Mouse (Mus musculus) midbrain, postnatal 0 days (tissue): ENCODE results near the gene Ggt6. TPM values are rescaled to one million over a fixed set of nuclear protein-coding genes. Genes with fewer than 3 reads are reported as not detected.

Source experiments
- ATAC-seq: fragments of 200-750 bp; cut with Nextera tagmentation; 2 replicates; pipeline ENCODE4 v1.8.0; 2017; ENCODE audit warnings: moderate number of reproducible peaks, mild to moderate bottlenecking, moderate TSS enrichment, moderate library complexity; ENCODE audit not compliant: low FRiP score
- DNase-seq: peaks from one replicate; pipeline ENCODE4 v3.0.0-alpha.2; 2015; ENCODE audit warnings: low spot score
- H3K27ac ChIP-seq: fragments of 300-500 bp; sonication (generic); 2 replicates; pipeline ENCODE4 v1.5.1; 2014; ENCODE audit warnings: low read depth, mild to moderate bottlenecking, low read length, mixed read lengths
- H3K27me3 ChIP-seq: fragments of 300-500 bp; sonication (generic); 2 replicates; pipeline ENCODE4 v1.6.1; 2014; ENCODE audit warnings: low read length, control low read depth, mixed read lengths; ENCODE audit not compliant: insufficient read depth
- H3K36me3 ChIP-seq: fragments of 300-500 bp; sonication (generic); 2 replicates; pipeline ENCODE4 v1.6.1; 2014; ENCODE audit warnings: low read length, control low read depth, mixed read lengths; ENCODE audit not compliant: insufficient read depth
- H3K4me1 ChIP-seq: fragments of 300-500 bp; sonication (generic); 2 replicates; pipeline ENCODE4 v1.6.1; 2014; ENCODE audit warnings: mild to moderate bottlenecking, control low read depth, antibody characterized with exemption, low read length, mixed read lengths; ENCODE audit not compliant: insufficient read depth
- H3K4me2 ChIP-seq: fragments of 300-500 bp; sonication (generic); 2 replicates; pipeline ENCODE4 v1.6.1; 2014; ENCODE audit warnings: low read depth, mild to moderate bottlenecking, low read length, mixed read lengths; ENCODE audit not compliant: poor library complexity, severe bottlenecking
- H3K4me3 ChIP-seq: fragments of 300-500 bp; sonication (generic); 2 replicates; pipeline ENCODE4 v1.5.1; 2014; ENCODE audit warnings: low read depth, mild to moderate bottlenecking, low read length, moderate library complexity
- H3K9ac ChIP-seq: fragments of 300-500 bp; sonication (generic); replicated peaks from 2 replicates; pipeline ENCODE4 v1.6.1; 2014; ENCODE audit warnings: mild to moderate bottlenecking, low read length, moderate library complexity, mixed read lengths; ENCODE audit not compliant: poor library complexity, severe bottlenecking
- H3K9me3 ChIP-seq: fragments of 300-500 bp; sonication (generic); 2 replicates; pipeline ENCODE4 v1.6.1; 2016; ENCODE audit warnings: low read length, control low read depth
- CTCF ChIP-seq: IDR thresholded peaks from 2 replicates; pipeline ENCODE4 v1.5.1; 2016; ENCODE audit warnings: antibody characterized with exemption, mild to moderate bottlenecking
- WGBS: fragments of 180-500 bp; shearing (Covaris S2); extraction: QIAGEN DNeasy Blood & Tissue Kit; methylation state at CpG from one replicate; pipeline ENCODE4 v1.1.7; 2014; 5-methylcytosine and 5-hydroxymethylcytosine counted together
- polyA plus RNA-seq: library from polyadenylated mRNA; unstranded; fragments of >200 nt; fragmentation: Nextera tagmentation; extraction: Ambion mirVana; gene quantifications from 2 replicates; pipeline ENCODE4 v1.2.1, GENCODE M21; 2015
- total RNA-seq: library from RNA; depleted of rRNA; stranded (reverse); fragments of >200 nt; gene quantifications from 2 replicates; pipeline ENCODE4 v1.2.3, GENCODE M21; 2014

Ggt6 gene
- total and polyA plus RNA-seq, 2 experiments from 2014 or later: 1.4 TPM; not detected in 1

GRCm38 (mm10) chr11:72413016-72413415 lies 22.3 kb upstream of the Ggt6 start:
- no peak overlapping the region for H3K9ac ChIP-seq
- ATAC-seq (no peak), DNase-seq (no peak)
- no peak overlapping the region for H3K4me2 ChIP-seq
- no peaks in the 10 kb centered on the region for H3K36me3 ChIP-seq
- H3K4me1 ChIP-seq: peaks cover 3% of the 10 kb centered on the region; the same call in 1 of the 2 replicates
- H3K9me3 ChIP-seq: no peaks in the 10 kb centered on the region
- no peak for TF ChIP-seq CTCF
- H3K27ac ChIP-seq: no peak overlapping the region
- no peak overlapping the region for H3K4me3 ChIP-seq
- no peaks in the 10 kb centered on the region; the same call in none of the 2 replicates for H3K27me3 ChIP-seq
- WGBS: 82% methylated on average over 7 of the region's 7 CpGs

GRCm38 (mm10) chr11:72413601-72414190 lies 21.6 kb upstream of the Ggt6 start:
- no peaks in the 10 kb centered on the region; the same call in none of the 2 replicates for H3K27me3 ChIP-seq
- no peak overlapping the region for H3K4me3 ChIP-seq
- no peak overlapping the region for H3K9ac ChIP-seq
- H3K4me1 ChIP-seq: peaks cover 3% of the 10 kb centered on the region; the same call in 1 of the 2 replicates
- DNase-seq: no peak
- no peaks in the 10 kb centered on the region for H3K9me3 ChIP-seq
- H3K27ac ChIP-seq: no peak overlapping the region
- no peaks in the 10 kb centered on the region for H3K36me3 ChIP-seq
- TF ChIP-seq CTCF: no peak
- no peak overlapping the region for H3K4me2 ChIP-seq
- no peak for ATAC-seq
- WGBS: 66% methylated on average over 5 of the region's 5 CpGs

GRCm38 (mm10) chr11:72415155-72415554 lies 20.2 kb upstream of the Ggt6 start:
- no peak overlapping the region for H3K4me3 ChIP-seq
- TF ChIP-seq CTCF: no peak
- 88% methylated on average over 8 of the region's 8 CpGs for WGBS
- peaks cover 3% of the 10 kb centered on the region; the same call in 1 of the 2 replicates for H3K4me1 ChIP-seq
- H3K9me3 ChIP-seq: no peaks in the 10 kb centered on the region
- no peak overlapping the region for H3K9ac ChIP-seq
- H3K27me3 ChIP-seq: no peaks in the 10 kb centered on the region; the same call in 1 of the 2 replicates
- no peak overlapping the region for H3K27ac ChIP-seq
- H3K4me2 ChIP-seq: no peak overlapping the region
- H3K36me3 ChIP-seq: no peaks in the 10 kb centered on the region
- ATAC-seq (no peak), DNase-seq (no peak)

- ATAC-seq (no peak), DNase-seq (no peak)
- Histone ChIP-seq H3K4me3 (no peak overlapping the region), H3K36me3 (no peaks in the 10 kb centered on the region), H3K4me1 (peaks cover under 1% of the 10 kb centered on the region; the same call in 1 of the 2 replicates), H3K9me3 (no peaks in the 10 kb centered on the region), H3K4me2 (no peak overlapping the region), H3K27me3 (no peaks in the 10 kb centered on the region; the same call in 1 of the 2 replicates), H3K27ac (no peak overlapping the region), H3K9ac (no peak overlapping the region)
- no peak for TF ChIP-seq CTCF
- WGBS: 91% methylated on average over 5 of the region's 5 CpGs
Measured at GRCm38 (mm10) chr11:72416666-72417065, 18.7 kb upstream of the Ggt6 start.

- WGBS: 13% methylated on average over 4 of the region's 4 CpGs
Measured at GRCm38 (mm10) chr11:72417376-72417775, 17.9 kb upstream of the Ggt6 start.

GRCm38 (mm10) chr11:72418227-72418626 lies 17.1 kb upstream of the Ggt6 start:
- Histone ChIP-seq H3K36me3 (no peaks in the 10 kb centered on the region), H3K27me3 (no peaks in the 10 kb centered on the region), H3K27ac (no peak overlapping the region), H3K4me1 (no peaks in the 10 kb centered on the region), H3K4me3 (no peak overlapping the region), H3K9me3 (no peaks in the 10 kb centered on the region), H3K4me2 (no peak overlapping the region), H3K9ac (no peak overlapping the region)
- ATAC-seq (no peak), DNase-seq (no peak)
- TF ChIP-seq CTCF: no peak
- 37% methylated on average over 8 of the region's 8 CpGs for WGBS

More at GRCm38 (mm10) chr11:72417376-72417775, 17.9 kb upstream of the Ggt6 start:
- no peaks in the 10 kb centered on the region; the same call in 1 of the 2 replicates for H3K27me3 ChIP-seq
- H3K4me1 ChIP-seq: no peaks in the 10 kb centered on the region
- no peaks in the 10 kb centered on the region for H3K36me3 ChIP-seq
- H3K4me2 ChIP-seq: no peak overlapping the region
- no peak overlapping the region for H3K9ac ChIP-seq
- no peak for TF ChIP-seq CTCF
- ATAC-seq (no peak), DNase-seq (no peak)
- no peak overlapping the region for H3K27ac ChIP-seq
- no peak overlapping the region for H3K4me3 ChIP-seq
- no peaks in the 10 kb centered on the region for H3K9me3 ChIP-seq
